Mouse (Mus musculus): Measurements from ENCODE around the gene Lmo2.

The Lmo2 gene

GRCm38 (mm10) chr2:103957649-103958546 lies at the start of gene Lmo2:
Lmo2 (plus strand) TSS chr2:103957986.
- no peak for DNase-seq

GRCm38 (mm10) chr2:103910601-103911000 lies 47.2 kb upstream of the Lmo2 start:
- DNase-seq = no peak

- no peak for DNase-seq
These were observed 45.1 kb upstream of the Lmo2 start for GRCm38 (mm10) chr2:103912481-103913251.

GRCm38 (mm10) chr2:103913252-103913650 lies 44.5 kb upstream of the Lmo2 start:
- no peak for DNase-seq

- DNase-seq = no peak
These were observed 41.7 kb upstream of the Lmo2 start for GRCm38 (mm10) chr2:103916069-103916468.

GRCm38 (mm10) chr2:103917375-103917774 lies 40.4 kb upstream of the Lmo2 start:
- DNase-seq = no peak

GRCm38 (mm10) chr2:103918375-103918774 lies 39.4 kb upstream of the Lmo2 start:
- no peak for DNase-seq

- no peak for DNase-seq
These were observed 38.3 kb upstream of the Lmo2 start for GRCm38 (mm10) chr2:103919488-103919887.

GRCm38 (mm10) chr2:103926586-103927113 lies 31.1 kb upstream of the Lmo2 start:
- DNase-seq = no peak

- no peak for DNase-seq
These were observed 30.1 kb upstream of the Lmo2 start for GRCm38 (mm10) chr2:103927610-103928145.

- no peak for DNase-seq
These were observed 27.3 kb upstream of the Lmo2 start for GRCm38 (mm10) chr2:103930306-103931019.

GRCm38 (mm10) chr2:103931511-103931911 lies 26.3 kb upstream of the Lmo2 start:
- no peak for DNase-seq

- no peak for DNase-seq
These were observed 25.8 kb upstream of the Lmo2 start for GRCm38 (mm10) chr2:103932025-103932424.

GRCm38 (mm10) chr2:103932480-103932879 lies 25.3 kb upstream of the Lmo2 start:
- no peak for DNase-seq

GRCm38 (mm10) chr2:103934270-103934669 lies 23.5 kb upstream of the Lmo2 start:
- DNase-seq = no peak

- no peak for DNase-seq
These were observed 23.1 kb upstream of the Lmo2 start for GRCm38 (mm10) chr2:103934670-103935069.

- DNase-seq = no peak
These were observed 21.9 kb upstream of the Lmo2 start for GRCm38 (mm10) chr2:103935691-103936435.

GRCm38 (mm10) chr2:103936666-103937065 lies 21.1 kb upstream of the Lmo2 start:
- no peak for DNase-seq

GRCm38 (mm10) chr2:103937670-103938069 lies 20.1 kb upstream of the Lmo2 start:
- no peak for DNase-seq

GRCm38 (mm10) chr2:103938573-103938972 lies 19.2 kb upstream of the Lmo2 start:
- DNase-seq = no peak

- no peak for DNase-seq
These were observed 18.8 kb upstream of the Lmo2 start for GRCm38 (mm10) chr2:103939003-103939402.

GRCm38 (mm10) chr2:103941085-103941484 lies 16.7 kb upstream of the Lmo2 start:
- no peak for DNase-seq
